8 mouse cellular contexts compared by ENCODE assay signal in the genomic region with DNA sequence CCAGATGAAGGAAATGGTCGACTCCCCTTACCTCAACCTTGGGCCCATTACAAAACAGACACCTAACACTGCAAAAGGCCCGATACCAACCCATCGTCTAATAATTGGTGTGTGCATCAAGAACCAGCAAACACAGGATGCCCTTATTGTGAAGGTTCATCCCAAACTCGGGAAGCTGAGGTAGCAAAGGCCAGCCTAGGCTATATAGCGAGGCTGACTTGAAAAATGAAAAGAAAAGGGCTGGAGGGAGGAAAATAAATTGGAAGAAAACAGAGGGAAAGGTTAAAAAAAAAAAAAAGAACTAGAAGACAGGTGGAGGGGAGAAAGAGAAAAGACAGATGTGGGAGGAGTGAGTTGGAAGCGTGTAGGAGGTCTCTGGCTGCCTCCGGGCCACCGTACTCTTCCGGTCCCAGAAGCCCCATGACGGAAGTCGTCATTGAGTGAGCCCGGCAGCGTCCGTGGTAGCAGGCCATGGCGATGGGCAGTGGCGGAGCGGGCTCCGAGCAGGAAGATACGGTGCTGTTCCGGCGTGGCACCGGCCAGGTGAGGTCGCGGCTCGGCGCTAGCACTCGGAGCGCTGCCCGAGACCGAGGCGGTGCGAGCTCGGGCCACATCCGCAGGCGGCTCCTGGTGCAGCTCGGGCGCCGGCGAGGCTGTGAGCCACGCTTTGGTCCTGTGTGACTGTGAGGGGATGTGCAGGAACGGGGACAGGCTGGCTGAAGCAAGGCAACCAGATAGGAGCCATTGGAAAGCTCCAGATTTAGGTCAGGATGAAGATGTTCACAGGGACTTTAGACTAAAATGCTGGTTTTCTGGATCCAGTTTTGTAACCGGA. TPM values are rescaled to one million over a fixed set of nuclear protein-coding genes. Genes with fewer than 3 reads are reported as not detected.
DNase-seq lines count a peak whose midpoint lies in the region; ATAC-seq lines count a peak whose summit lies in the region.

TSS of gene Smn1 (plus strand) at position 430 of the 835 bp plus-strand sequence.

- ATAC-seq in megakaryocyte progenitor cell, adult 5-6 weeks (replicated peaks; ENCODE audit: poor library complexity) = peak; percentile 100

- peak; percentile 92 for DNase-seq in adipocyte (ENCODE audit: low spot score)
- peak; percentile 96 for DNase-seq in embryo, embryonic 10 days (ENCODE audit: low spot score)
- DNase-seq in gastrocnemius, postnatal 10 days = peak; percentile 88
- peak; percentile 94 for DNase-seq in induced T-regulatory cell, adult 2 months (ENCODE audit: low read depth)
- peak; percentile 80 to 93 for DNase-seq in left cerebral cortex, adult 9 months (ENCODE audit: low spot score in 2 of 2)
- peak; percentile 92 for DNase-seq in right cerebral cortex, postnatal 14 days
- DNase-seq in urinary bladder, postnatal 36 days (ENCODE audit: low spot score in 2 of 2) = peak; percentile 88 to 91

RNA-seq across cellular contexts. Expression of gene Smn1, which starts in this region (rescaled TPM):
- total RNA-seq in gastrocnemius, postnatal 10 days (2021) = 10 to 100 TPM; 20.5 to 26.2 TPM
- total RNA-seq in megakaryocyte progenitor cell, adult 5-6 weeks (2015) = 91.6 and 107 TPM in 2 replicates
- total RNA-seq in megakaryocyte progenitor cell, adult 5-6 weeks (2017) = 67.9 and 72.2 TPM in 2 replicates

Comparison
In these comparisons a context has a peak if more than half of its experiments do, and no peak if none do; other contexts are left out.
1. Peak in every context shown above with its lines: DNase-seq and ATAC-seq.